ENCODE assay signal across 14 mouse cellular contexts in genomic region chr11:100335731-100336130, GRCm38 (mm10). TPM values are rescaled to one million over a fixed set of nuclear protein-coding genes. Genes with fewer than 3 reads are reported as not detected.
DNase-seq lines count a peak whose midpoint lies in the region; ATAC-seq and TF ChIP-seq lines count a peak whose summit lies in the region.
"Had no signal": no experiment of that assay in that cellular context is flagged by ENCODE, and none has a peak within 500 bp of the region (broad histone marks: within the 10 kb centered on the region; RNA-seq: fewer than 3 reads in every experiment).

No protein-coding gene starts in this region.

- H3K4me2 ChIP-seq in midbrain, embryonic 12.5 days (replicated peaks) = no peak overlapping the region
- H3K4me2 ChIP-seq in liver, embryonic 12.5 days = no peak overlapping the region
- H3K4me2 ChIP-seq: lung, embryonic 15.5 days had no signal

- no peaks in the 10 kb centered on the region for H3K79me2 ChIP-seq in heart, adult 2 months (replicated peaks; ENCODE audit: control insufficient read depth, insufficient read depth, low read length)

- H3K4me3 ChIP-seq in hindbrain, embryonic 10.5 days = no peak overlapping the region
- no peak overlapping the region for H3K4me3 ChIP-seq in midbrain, embryonic 12.5 days
- H3K4me3 ChIP-seq in liver, embryonic 12.5 days = no peak overlapping the region
- no peak overlapping the region for H3K4me3 ChIP-seq in heart, adult 2 months
- H3K4me3 ChIP-seq: lung, embryonic 15.5 days had no signal

- DNase-seq in 3T3-L1 (ENCODE audit: low read depth, low spot score) = peak; percentile 68
- peak; percentile 89 for DNase-seq in brain, embryonic 14.5 days (ENCODE audit: low read depth)
- DNase-seq in hindbrain, embryonic 10.5 days (ENCODE audit: low spot score) = peak; percentile 49
- no peak for DNase-seq in adrenal gland, adult 2 months
- no peak for DNase-seq in heart, adult 2 months
- no peak for DNase-seq in kidney, adult 8-10 months
- DNase-seq: cerebellum, postnatal 14 days; heart, adult 18-20 months; heart, postnatal 36 days had no signal

- no peak for ATAC-seq in midbrain, embryonic 12.5 days (ENCODE audit: low FRiP score, low read depth)
- ATAC-seq in liver, embryonic 12.5 days = no peak

- no peaks in the 10 kb centered on the region for H3K9me3 ChIP-seq in hindbrain, embryonic 10.5 days
- no peaks in the 10 kb centered on the region for H3K9me3 ChIP-seq in midbrain, embryonic 12.5 days
- no peaks in the 10 kb centered on the region for H3K9me3 ChIP-seq in liver, embryonic 12.5 days (replicated peaks)
- H3K9me3 ChIP-seq: lung, embryonic 15.5 days had no signal

- 69% methylated on average over 3 of the region's 3 CpGs for WGBS in hindbrain, embryonic 10.5 days
- WGBS in midbrain, embryonic 12.5 days = 69% methylated on average over 3 of the region's 3 CpGs
- WGBS in liver, embryonic 12.5 days (ENCODE audit: insufficient replicate concordance) = 67% methylated on average over 3 of the region's 3 CpGs
- WGBS in heart, adult 2 months = 67% methylated on average over 3 of the region's 3 CpGs

- TF ChIP-seq EP300 in heart, adult 2 months (IDR thresholded peaks at IDR 0.05; ENCODE audit: insufficient read depth, low read depth, low read length) = no peak

- peaks cover 43% of the 10 kb centered on the region for H3K4me1 ChIP-seq in hindbrain, embryonic 10.5 days (replicated peaks)
- H3K4me1 ChIP-seq in midbrain, embryonic 12.5 days = peaks cover 34% of the 10 kb centered on the region
- H3K4me1 ChIP-seq in liver, embryonic 12.5 days = no peaks in the 10 kb centered on the region
- no peaks in the 10 kb centered on the region for H3K4me1 ChIP-seq in heart, adult 2 months (ENCODE audit: control insufficient read depth, insufficient read depth, low read length)

- intact Hi-C loops in heart, adult 2 months (cut with DNase I) = no loop called here

- no peak for TF ChIP-seq POLR2A in brain, embryonic 14.5 days (IDR thresholded peaks at IDR 0.05; ENCODE audit: borderline replicate concordance, extremely low read depth, insufficient read depth, insufficient read length, poor library complexity, severe bottlenecking)
- TF ChIP-seq POLR2A in heart, adult 2 months (IDR thresholded peaks at IDR 0.05; ENCODE audit: insufficient read depth, low read depth, low read length) = no peak

- TF ChIP-seq CTCF in brain, embryonic 14.5 days (IDR thresholded peaks at IDR 0.05; ENCODE audit: borderline replicate concordance, extremely low read depth, insufficient read depth, insufficient read length) = no peak
- no peak for TF ChIP-seq CTCF in heart, adult 2 months (IDR thresholded peaks at IDR 0.05)

- H3K9ac ChIP-seq in midbrain, embryonic 12.5 days (replicated peaks) = no peak overlapping the region
- H3K9ac ChIP-seq in liver, embryonic 12.5 days = no peak overlapping the region
- H3K9ac ChIP-seq in heart, adult 2 months (ENCODE audit: low read depth, low read length) = no peak overlapping the region
- H3K9ac ChIP-seq: lung, embryonic 15.5 days had no signal

- no peaks in the 10 kb centered on the region; the same call in 1 of the 2 replicates for H3K27me3 ChIP-seq in hindbrain, embryonic 10.5 days (ENCODE audit: insufficient read depth, poor library complexity, severe bottlenecking)
- no peaks in the 10 kb centered on the region for H3K27me3 ChIP-seq in midbrain, embryonic 12.5 days
- H3K27me3 ChIP-seq in liver, embryonic 12.5 days (replicated peaks) = peaks cover 34% of the 10 kb centered on the region
- no peaks in the 10 kb centered on the region for H3K27me3 ChIP-seq in heart, adult 2 months (ENCODE audit: control insufficient read depth, insufficient read depth, low read length)
- H3K27me3 ChIP-seq: lung, embryonic 15.5 days had no signal

- no peaks in the 10 kb centered on the region for H3K36me3 ChIP-seq in hindbrain, embryonic 10.5 days
- H3K36me3 ChIP-seq in midbrain, embryonic 12.5 days = no peaks in the 10 kb centered on the region
- H3K36me3 ChIP-seq in liver, embryonic 12.5 days = no peaks in the 10 kb centered on the region
- H3K36me3 ChIP-seq in heart, adult 2 months (ENCODE audit: control insufficient read depth, insufficient read depth, low read length) = no peaks in the 10 kb centered on the region
- H3K36me3 ChIP-seq: lung, embryonic 15.5 days had no signal

- peak overlapping the region; percentile 2; the same call in 1 of the 2 replicates for H3K27ac ChIP-seq in hindbrain, embryonic 10.5 days
- peak overlapping the region; percentile 64 for H3K27ac ChIP-seq in midbrain, embryonic 12.5 days (replicated peaks)
- H3K27ac ChIP-seq in liver, embryonic 12.5 days = no peak overlapping the region
- no peak overlapping the region for H3K27ac ChIP-seq in heart, adult 2 months
- H3K27ac ChIP-seq: lung, embryonic 15.5 days had no signal

RNA-seq across cellular contexts. Expression of gene Gast, which starts 1.5 kb away (rescaled TPM):
- 0.60 and 0.66 TPM in 2 replicates for polyA plus RNA-seq in brain, embryonic 14.5 days (2012; rRNA removed)
- polyA plus RNA-seq in hindbrain, embryonic 10.5 days (2016; fragmentation: Nextera tagmentation; extraction: Ambion mirVana) = 0.90 TPM in 1 of 2 replicates, not detected in the other
- 0.97 and 1.2 TPM in 2 replicates for polyA plus RNA-seq in midbrain, embryonic 12.5 days (2016; fragmentation: Nextera tagmentation; extraction: Ambion mirVana)
- not detected in 2 replicates for polyA plus RNA-seq in liver, embryonic 12.5 days (2016; fragmentation: Nextera tagmentation; extraction: Ambion mirVana)
- not detected for total RNA-seq in adrenal gland, adult 2 months (2021)
- polyA plus RNA-seq in adrenal gland, adult 2 months (2012; rRNA removed) = not detected in 2 replicates
- total RNA-seq in heart, adult 2 months (2021) = not detected
- polyA plus RNA-seq in heart, adult 2 months (2012; rRNA removed) = not detected in 2 replicates
- total RNA-seq: heart, adult 18-20 months; heart, postnatal 36 days; layer of hippocampus, adult 18-20 months had no signal
- polyA plus RNA-seq: limb, embryonic 11.5 days; lung, embryonic 15.5 days had no signal

RNA-seq across cellular contexts. Expression of gene Eif1, which starts 16.0 kb away (rescaled TPM):
- polyA plus RNA-seq in brain, embryonic 14.5 days (2012; rRNA removed) = 291 and 330 TPM in 2 replicates
- 1,728 and 1,735 TPM in 2 replicates for polyA plus RNA-seq in hindbrain, embryonic 10.5 days (2016; fragmentation: Nextera tagmentation; extraction: Ambion mirVana)
- polyA plus RNA-seq in midbrain, embryonic 12.5 days (2016; fragmentation: Nextera tagmentation; extraction: Ambion mirVana) = 1,467 and 1,563 TPM in 2 replicates
- 1,823 and 1,858 TPM in 2 replicates for polyA plus RNA-seq in liver, embryonic 12.5 days (2016; fragmentation: Nextera tagmentation; extraction: Ambion mirVana)
- total RNA-seq in adrenal gland, adult 2 months (2021) = 1,000 to 10,000 TPM; 1,002 to 1,252 TPM
- polyA plus RNA-seq in adrenal gland, adult 2 months (2012; rRNA removed) = 121 and 147 TPM in 2 replicates
- total RNA-seq in heart, adult 2 months (2021) = 1,000 to 10,000 TPM; 1,735 to 2,054 TPM
- 195 and 341 TPM in 2 replicates for polyA plus RNA-seq in heart, adult 2 months (2012; rRNA removed)

RNA-seq across cellular contexts. Expression of gene Hap1, which starts 20.2 kb away (rescaled TPM):
- 188 and 226 TPM in 2 replicates for polyA plus RNA-seq in brain, embryonic 14.5 days (2012; rRNA removed)
- 33.2 and 37.7 TPM in 2 replicates for polyA plus RNA-seq in hindbrain, embryonic 10.5 days (2016; fragmentation: Nextera tagmentation; extraction: Ambion mirVana)
- polyA plus RNA-seq in midbrain, embryonic 12.5 days (2016; fragmentation: Nextera tagmentation; extraction: Ambion mirVana) = 72.8 and 86.6 TPM in 2 replicates
- 0.43 and 0.47 TPM in 2 replicates for polyA plus RNA-seq in liver, embryonic 12.5 days (2016; fragmentation: Nextera tagmentation; extraction: Ambion mirVana)
- 10 to 100 TPM; 34.6 to 62.1 TPM for total RNA-seq in adrenal gland, adult 2 months (2021)
- 28.5 and 32.8 TPM in 2 replicates for polyA plus RNA-seq in adrenal gland, adult 2 months (2012; rRNA removed)
- 1 to 10 TPM; 1.3 to 1.5 TPM for total RNA-seq in heart, adult 2 months (2021)
- polyA plus RNA-seq in heart, adult 2 months (2012; rRNA removed) = 0.97 and 1.4 TPM in 2 replicates

Comparison
In these comparisons a context has a peak if more than half of its experiments do, and no peak if none do; other contexts are left out.
1. DNase-seq: peak in 3T3-L1 (single experiment), brain, embryonic 14.5 days (single experiment) and hindbrain, embryonic 10.5 days (single experiment); none in adrenal gland, adult 2 months (single experiment), heart, adult 2 months (0 of 2) and kidney, adult 8-10 months (0 of 2).
2. H3K27ac ChIP-seq: peak in hindbrain, embryonic 10.5 days (single experiment) and midbrain, embryonic 12.5 days (single experiment); none in liver, embryonic 12.5 days (single experiment) and heart, adult 2 months (single experiment).
3. RNA of gene Hap1, which starts 20.2 kb away (polyA plus RNA-seq): 188 to 226 TPM in brain, embryonic 14.5 days, 72.8 to 86.6 TPM in midbrain, embryonic 12.5 days, 33.2 to 37.7 TPM in hindbrain, embryonic 10.5 days and 28.5 to 32.8 TPM in adrenal gland, adult 2 months; 0.97 to 1.4 TPM in heart, adult 2 months and 0.43 to 0.47 TPM in liver, embryonic 12.5 days; every median in the first group is over 10 times any median in the second.